Mouse (Mus musculus) intestine, embryonic 16.5 days (tissue): ENCODE data around the gene Gm10139. TPM values are rescaled to one million over a fixed set of nuclear protein-coding genes. Genes with fewer than 3 reads are reported as not detected.
"Not testable (repeated sequence)": the region's sequence is repeated elsewhere in the genome, so short reads cannot be mapped to it uniquely, and the experiment has no call there.

ENCODE experiments used
- ATAC-seq: fragments of 200-750 bp; cut with Nextera tagmentation; 2 replicates; pipeline ENCODE4 v1.8.0; 2017; ENCODE audit warnings: moderate TSS enrichment, moderate library complexity
- H3K27ac ChIP-seq: fragments of 300-500 bp; sonication (generic); 2 replicates; pipeline ENCODE4 v1.5.1; 2014; ENCODE audit warnings: mild to moderate bottlenecking, low read length
- H3K27me3 ChIP-seq: fragments of 300-500 bp; sonication (generic); replicated peaks from 2 replicates; pipeline ENCODE4 v1.6.1; 2014; ENCODE audit warnings: low read length, control low read depth, mixed read lengths; ENCODE audit not compliant: control insufficient read depth, insufficient read depth
- H3K36me3 ChIP-seq: fragments of 300-500 bp; sonication (generic); 2 replicates; pipeline ENCODE4 v1.6.1; 2014; ENCODE audit warnings: low read length, control low read depth; ENCODE audit not compliant: control insufficient read depth, insufficient read depth
- H3K4me1 ChIP-seq: fragments of 300-500 bp; sonication (generic); 2 replicates; pipeline ENCODE4 v1.6.1; 2014; ENCODE audit warnings: low read length, control low read depth, mixed read lengths; ENCODE audit not compliant: control insufficient read depth, insufficient read depth
- H3K4me2 ChIP-seq: fragments of 300-500 bp; sonication (generic); 2 replicates; pipeline ENCODE4 v1.6.1; 2014; ENCODE audit warnings: low read depth, low read length, control low read depth
- H3K4me3 ChIP-seq: fragments of 300-500 bp; sonication (generic); 2 replicates; pipeline ENCODE4 v1.5.1; 2014; ENCODE audit warnings: mild to moderate bottlenecking, low read length
- H3K9ac ChIP-seq: fragments of 300-500 bp; sonication (generic); 2 replicates; pipeline ENCODE4 v1.6.1; 2014; ENCODE audit warnings: low read depth, low read length
- H3K9me3 ChIP-seq: fragments of 300-500 bp; sonication (generic); 2 replicates; pipeline ENCODE4 v1.6.1; 2016; ENCODE audit warnings: low read length, control low read depth; ENCODE audit not compliant: control insufficient read depth
- WGBS: fragments of 180-500 bp; shearing (Covaris S2); extraction: QIAGEN DNeasy Blood & Tissue Kit; methylation state at CpG from one replicate; pipeline ENCODE4 v1.1.7; 2014; 5-methylcytosine and 5-hydroxymethylcytosine counted together
- polyA plus RNA-seq: library from polyadenylated mRNA; unstranded; fragments of >200 nt; fragmentation: Nextera tagmentation; extraction: Ambion mirVana; gene quantifications from 2 replicates; pipeline ENCODE4 v1.2.1, GENCODE M21; 2015

The Gm10139 gene
- not detected in 2 replicates for polyA plus RNA-seq

- whole genome bisulfite sequencing, result 71% methylated on average over 1 of the region's 3 CpGs
- not testable (repeated sequence) for H3K4me1 ChIP-seq, H3K4me3 ChIP-seq, H3K27me3 ChIP-seq, H3K36me3 ChIP-seq, H3K27ac ChIP-seq, ATAC-seq, H3K9ac ChIP-seq, H3K4me2 ChIP-seq, H3K9me3 ChIP-seq
Measured at GRCm38 (mm10) chr13:65512378-65512777, at the start of gene Gm10139. TSS of gene Gm10139 (plus strand) at chr13:65512678.

DNA sequence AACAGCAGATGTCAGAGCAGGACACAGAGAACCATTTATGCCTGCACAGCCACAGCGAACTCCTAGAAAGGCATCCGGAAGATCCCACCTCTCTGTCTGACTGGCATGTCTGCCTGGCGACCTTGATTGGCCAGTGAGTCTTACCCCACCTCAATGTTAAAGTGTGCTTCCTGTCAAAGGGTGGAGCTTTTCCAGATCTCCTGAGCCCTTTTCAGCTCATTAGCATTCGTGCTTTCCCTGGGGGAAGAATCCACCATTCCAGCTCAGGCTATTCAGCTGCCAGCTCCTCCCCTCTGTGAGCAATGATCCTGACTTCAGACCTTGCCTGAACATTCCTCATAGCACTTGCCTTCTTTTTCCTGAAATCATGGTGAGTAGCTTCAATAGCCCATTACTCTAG lies 45.2 kb downstream of the Gm10139 start:
- not testable (repeated sequence) for H3K4me3 ChIP-seq, H3K27ac ChIP-seq, H3K9ac ChIP-seq, H3K4me1 ChIP-seq, H3K4me2 ChIP-seq, H3K27me3 ChIP-seq, ATAC-seq, H3K9me3 ChIP-seq, H3K36me3 ChIP-seq
- WGBS, result 76% methylated on average over 4 of the region's 4 CpGs

Other genes starting within 250 kb of the Gm10139 start
- gene Zfp369, start 233.9 kb upstream of the Gm10139 start, polyA plus RNA-seq, result 5.6 and 7.1 TPM in 2 replicates